Mouse (Mus musculus) liver, embryonic 12.5 days (tissue): Measurements from ENCODE around the gene Chd9. TPM values are rescaled to one million over a fixed set of nuclear protein-coding genes. Genes with fewer than 3 reads are reported as not detected.

Experiments
- ATAC-seq: fragments of 200-750 bp; cut with Nextera tagmentation; 2 replicates; pipeline ENCODE4 v1.8.0; 2017; ENCODE audit warnings: moderate number of reproducible peaks, mild to moderate bottlenecking, moderate library complexity
- H3K27ac ChIP-seq: fragments of 300-500 bp; sonication (generic); 2 replicates; pipeline ENCODE4 v1.5.1; 2016; ENCODE audit warnings: mild to moderate bottlenecking
- H3K27me3 ChIP-seq: fragments of 300-500 bp; sonication (generic); replicated peaks from 2 replicates; pipeline ENCODE4 v1.6.1; 2016; ENCODE audit warnings: mild to moderate bottlenecking, moderate library complexity
- H3K36me3 ChIP-seq: fragments of 300-500 bp; sonication (generic); 2 replicates; pipeline ENCODE4 v1.6.1; 2016; ENCODE audit warnings: mild to moderate bottlenecking, moderate library complexity
- H3K4me1 ChIP-seq: fragments of 300-500 bp; sonication (generic); 2 replicates; pipeline ENCODE4 v1.6.1; 2016
- H3K4me2 ChIP-seq: fragments of 300-500 bp; sonication (generic); 2 replicates; pipeline ENCODE4 v1.6.1; 2016; ENCODE audit warnings: mild to moderate bottlenecking, moderate library complexity
- H3K4me3 ChIP-seq: fragments of 300-500 bp; sonication (generic); 2 replicates; pipeline ENCODE4 v1.5.1; 2016; ENCODE audit warnings: mild to moderate bottlenecking, moderate library complexity
- H3K9ac ChIP-seq: fragments of 300-500 bp; sonication (generic); 2 replicates; pipeline ENCODE4 v1.6.1; 2016; ENCODE audit warnings: mild to moderate bottlenecking, moderate library complexity
- H3K9me3 ChIP-seq: fragments of 300-500 bp; sonication (generic); replicated peaks from 2 replicates; pipeline ENCODE4 v1.6.1; 2016; ENCODE audit warnings: mild to moderate bottlenecking, moderate library complexity
- WGBS: fragments of 180-500 bp; shearing (Covaris S2); methylation state at CpG from one replicate; pipeline ENCODE4 v1.1.7; 2016; ENCODE audit not compliant: insufficient replicate concordance; 5-methylcytosine and 5-hydroxymethylcytosine counted together
- polyA plus RNA-seq: library from polyadenylated mRNA; unstranded; fragments of >200 nt; fragmentation: Nextera tagmentation; extraction: Ambion mirVana; gene quantifications from 2 replicates; pipeline ENCODE4 v1.2.1, GENCODE M21; 2016

Chd9 gene
- polyA plus RNA-seq, 1 experiment from 2014 or later: 15.2 TPM

DNA sequence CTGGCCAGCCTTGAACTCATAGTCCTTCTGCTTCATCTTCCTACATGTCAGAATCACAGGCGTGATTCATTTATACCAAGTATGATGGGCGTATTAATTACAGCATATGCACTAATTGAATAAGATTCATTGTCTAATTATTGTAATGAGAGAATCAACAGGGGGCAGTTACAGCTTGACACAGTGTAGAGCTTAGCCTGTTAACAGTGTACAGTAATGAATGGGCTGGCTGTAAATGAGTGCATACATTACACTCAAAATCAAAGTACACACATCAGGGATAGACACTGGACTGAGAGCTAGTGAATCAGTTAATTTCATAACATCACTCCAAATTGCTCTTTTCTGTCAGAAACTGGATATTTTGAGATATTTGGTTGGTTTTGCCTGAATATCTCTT, 135.9 kb downstream of the Chd9 start:
- Histone ChIP-seq H3K9ac (no peak overlapping the region), H3K36me3 (peaks cover 14% of the 10 kb centered on the region), H3K4me3 (no peak overlapping the region), H3K4me1 (0 out of 2 replicates have a peak, but pooled peaks cover 6% of the 10 kb centered on the region), H3K9me3 (no peaks in the 10 kb centered on the region), H3K4me2 (no peak overlapping the region), H3K27ac (no peak overlapping the region), H3K27me3 (no peaks in the 10 kb centered on the region)
- ATAC-seq: no peak
- WGBS: 84% methylated on average over 2 of the region's 2 CpGs

DNA sequence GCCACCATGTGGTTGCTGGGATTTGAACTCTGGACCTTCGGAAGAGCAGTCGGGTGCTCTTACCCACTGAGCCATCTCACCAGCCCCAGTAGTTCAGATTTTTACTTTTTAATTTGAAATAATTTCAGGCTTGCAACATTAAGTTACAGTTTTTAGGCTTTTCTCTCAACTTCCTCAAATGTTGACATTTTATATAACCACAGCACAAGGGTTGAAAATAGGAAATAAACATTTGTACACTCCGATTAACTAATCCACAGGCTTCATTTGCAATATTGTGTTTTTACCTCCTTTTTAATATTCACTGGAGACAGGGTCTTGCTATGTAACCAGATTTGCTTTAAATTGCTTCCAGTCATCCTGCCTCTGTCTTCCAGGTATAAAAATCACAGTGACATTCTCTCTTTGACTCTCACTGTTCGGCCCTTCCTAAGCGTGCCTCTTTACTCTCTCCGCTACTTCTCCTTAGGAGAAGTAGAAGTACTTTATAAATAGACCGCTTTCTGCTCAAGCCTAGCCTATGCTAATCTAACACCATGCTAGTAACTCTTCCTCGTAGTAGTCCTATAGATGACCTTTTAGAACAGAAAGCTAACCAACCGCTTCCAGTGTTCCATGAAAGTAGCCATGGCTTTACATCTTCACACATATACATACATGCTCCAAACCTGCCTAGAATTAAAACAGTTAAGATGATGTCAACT, 137.5 kb downstream of the Chd9 start:
- Histone ChIP-seq H3K36me3 (peaks cover 9% of the 10 kb centered on the region), H3K27ac (no peak overlapping the region), H3K4me3 (no peak overlapping the region), H3K9me3 (no peaks in the 10 kb centered on the region), H3K4me2 (no peak overlapping the region), H3K27me3 (no peaks in the 10 kb centered on the region), H3K9ac (no peak overlapping the region), H3K4me1 (0 out of 2 replicates have a peak, but pooled peaks cover 6% of the 10 kb centered on the region)
- no peak for ATAC-seq
- 80% methylated on average over 9 of the region's 9 CpGs for WGBS

DNA sequence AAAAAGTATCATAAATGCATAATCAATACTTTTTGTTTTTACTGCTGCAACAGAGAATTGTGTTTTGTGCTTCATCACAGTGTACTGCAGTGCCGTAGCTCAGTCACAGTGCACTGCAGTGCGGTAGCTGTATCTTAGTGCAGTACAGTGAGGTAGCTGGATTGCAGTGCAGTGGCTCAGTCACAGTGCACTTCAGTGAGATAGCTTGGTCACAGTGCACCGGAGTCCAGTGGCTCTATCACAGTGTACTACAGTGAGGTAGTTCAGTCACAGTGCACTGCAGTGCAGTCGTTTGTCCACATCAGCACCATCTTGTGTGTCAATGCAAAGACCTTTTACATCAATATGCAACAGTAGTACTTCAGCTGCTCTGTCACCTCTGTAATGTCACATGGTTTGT, 140.2 kb downstream of the Chd9 start:
- Histone ChIP-seq H3K4me1 (0 out of 2 replicates have a peak, but pooled peaks cover 3% of the 10 kb centered on the region), H3K27ac (no peak overlapping the region), H3K9me3 (no peaks in the 10 kb centered on the region), H3K4me2 (no peak overlapping the region), H3K9ac (no peak overlapping the region), H3K27me3 (no peaks in the 10 kb centered on the region), H3K4me3 (no peak overlapping the region), H3K36me3 (peaks cover 13% of the 10 kb centered on the region)
- ATAC-seq: 0 out of 2 replicates have a peak, but pooled peaks have one; percentile 35
- 79% methylated on average over 4 of the region's 4 CpGs for WGBS

DNA sequence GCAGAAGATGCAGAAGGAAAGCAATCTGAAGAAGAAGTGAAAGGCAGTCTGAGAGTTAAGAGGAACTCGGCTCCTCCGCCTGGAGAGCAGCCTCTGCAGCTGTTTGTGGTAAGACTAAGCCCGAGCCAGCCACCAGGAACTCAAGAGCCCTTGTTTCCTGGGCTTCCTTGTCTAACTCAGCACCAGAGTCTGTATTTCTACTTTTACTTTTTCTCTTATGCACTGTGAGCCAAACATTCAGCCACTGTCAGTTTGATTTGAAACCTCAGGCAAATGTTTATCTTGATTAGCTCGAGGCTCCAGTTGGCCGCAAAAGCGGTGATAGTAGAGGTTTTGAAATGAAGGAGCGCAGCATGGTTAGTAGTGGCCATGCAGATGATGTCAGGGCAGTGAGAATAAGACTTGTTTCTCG, 148.8 kb downstream of the Chd9 start:
- no peaks in the 10 kb centered on the region for H3K9me3 ChIP-seq
- no peaks in the 10 kb centered on the region for H3K27me3 ChIP-seq
- H3K4me1 ChIP-seq: peaks cover 7% of the 10 kb centered on the region
- no peak overlapping the region for H3K27ac ChIP-seq
- no peak for ATAC-seq
- H3K4me3 ChIP-seq: no peak overlapping the region
- no peak overlapping the region for H3K9ac ChIP-seq
- H3K36me3 ChIP-seq: peaks cover 37% of the 10 kb centered on the region
- H3K4me2 ChIP-seq: no peak overlapping the region
- 38% methylated on average over 8 of the region's 8 CpGs for WGBS

DNA sequence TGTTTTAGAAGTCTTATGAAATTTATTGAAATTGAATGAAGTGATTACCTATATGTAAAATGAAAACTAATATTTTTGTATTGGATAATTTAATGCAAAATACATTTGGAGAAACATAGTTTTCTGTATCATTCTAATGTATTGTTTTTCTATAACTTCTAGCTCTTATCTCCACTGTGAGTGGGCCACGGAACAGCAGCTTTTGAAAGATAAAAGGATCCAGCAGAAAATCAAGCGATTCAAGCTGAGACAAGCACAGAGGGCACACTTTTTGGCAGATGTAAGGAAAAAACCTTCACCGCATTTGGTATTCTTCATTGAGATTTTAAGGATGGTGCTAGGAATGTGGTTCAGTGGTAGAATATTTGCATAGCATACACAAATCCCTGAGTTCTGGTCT, 150.6 kb downstream of the Chd9 start:
- Histone ChIP-seq H3K36me3 (peaks cover 47% of the 10 kb centered on the region), H3K9ac (no peak overlapping the region), H3K4me3 (no peak overlapping the region), H3K27me3 (no peaks in the 10 kb centered on the region), H3K9me3 (no peaks in the 10 kb centered on the region), H3K4me1 (peaks cover 7% of the 10 kb centered on the region), H3K4me2 (no peak overlapping the region), H3K27ac (no peak overlapping the region)
- WGBS: 39% methylated on average over 3 of the region's 3 CpGs
- no peak for ATAC-seq

DNA sequence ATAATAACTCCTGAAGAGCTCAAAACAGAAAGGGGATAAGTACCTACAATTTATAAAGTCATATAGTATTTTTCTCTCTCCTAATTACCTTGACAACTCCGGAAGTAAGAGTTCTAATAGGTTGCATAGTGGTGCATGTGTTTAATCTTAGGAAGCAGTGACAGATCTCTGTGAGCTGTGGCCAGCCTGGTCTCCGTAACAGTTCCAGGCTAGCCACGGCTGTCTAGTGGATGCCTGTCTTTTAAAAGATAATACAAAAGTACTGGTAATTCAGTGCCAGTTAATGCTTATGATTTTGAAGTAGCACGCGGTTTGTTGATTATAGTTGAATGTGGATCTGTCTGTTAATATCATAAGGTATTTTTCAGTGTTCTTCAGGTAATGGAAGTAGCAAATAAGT, 151.1 kb downstream of the Chd9 start:
- WGBS: 72% methylated on average over 5 of the region's 5 CpGs
- Histone ChIP-seq H3K4me1 (peaks cover 7% of the 10 kb centered on the region), H3K27ac (no peak overlapping the region), H3K27me3 (no peaks in the 10 kb centered on the region), H3K4me3 (no peak overlapping the region), H3K4me2 (no peak overlapping the region), H3K36me3 (peaks cover 49% of the 10 kb centered on the region), H3K9me3 (no peaks in the 10 kb centered on the region), H3K9ac (no peak overlapping the region)
- ATAC-seq: 0 out of 2 replicates have a peak, but pooled peaks have one; percentile 44

DNA sequence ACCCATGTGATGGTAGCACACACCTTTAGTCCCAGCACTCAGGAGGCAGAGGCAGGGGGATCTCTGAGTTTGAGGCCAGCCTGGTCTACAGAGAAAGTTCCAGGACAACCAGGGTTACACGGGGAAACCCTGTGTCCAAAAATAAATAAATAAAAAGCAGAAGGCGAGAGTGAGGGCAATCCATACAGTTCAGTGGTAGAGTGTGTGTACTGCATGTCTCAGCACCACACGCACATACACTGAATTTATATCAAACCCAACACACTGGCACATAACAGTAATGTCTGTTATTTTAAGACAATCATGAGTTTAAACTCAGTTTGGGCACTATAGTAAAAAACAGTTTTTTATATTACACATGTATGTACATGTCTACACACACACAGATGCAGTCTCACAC, 153.9 kb downstream of the Chd9 start:
- ATAC-seq: no peak
- WGBS: 82% methylated on average over 3 of the region's 3 CpGs

DNA sequence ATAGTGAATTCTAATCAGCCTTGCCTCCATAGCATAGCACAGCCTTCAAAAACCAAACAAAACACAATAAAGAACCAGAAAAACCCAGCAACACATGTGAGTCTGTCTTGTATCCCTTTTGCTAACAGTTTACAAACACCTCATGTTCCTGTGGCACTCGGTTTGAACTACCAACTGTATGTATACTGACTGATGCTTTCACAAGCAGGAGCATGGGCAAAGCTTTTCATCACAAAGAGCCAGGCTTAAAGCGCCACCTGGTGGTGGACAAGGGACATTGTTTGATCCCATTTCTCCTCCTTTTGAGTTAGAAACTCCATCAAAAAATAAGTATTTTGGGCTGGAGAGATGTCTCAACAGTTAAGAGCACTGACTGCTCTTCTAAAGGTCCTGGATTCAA, 191.6 kb downstream of the Chd9 start:
- H3K36me3 ChIP-seq: peaks cover 81% of the 10 kb centered on the region
- ATAC-seq: no peak

More for the DNA sequence above, 153.9 kb downstream of the Chd9 start:
- Histone ChIP-seq H3K36me3 (peaks cover 52% of the 10 kb centered on the region), H3K9ac (no peak overlapping the region), H3K9me3 (no peaks in the 10 kb centered on the region), H3K4me3 (no peak overlapping the region), H3K4me2 (no peak overlapping the region), H3K4me1 (peaks cover 4% of the 10 kb centered on the region), H3K27me3 (no peaks in the 10 kb centered on the region), H3K27ac (no peak overlapping the region)

DNA sequence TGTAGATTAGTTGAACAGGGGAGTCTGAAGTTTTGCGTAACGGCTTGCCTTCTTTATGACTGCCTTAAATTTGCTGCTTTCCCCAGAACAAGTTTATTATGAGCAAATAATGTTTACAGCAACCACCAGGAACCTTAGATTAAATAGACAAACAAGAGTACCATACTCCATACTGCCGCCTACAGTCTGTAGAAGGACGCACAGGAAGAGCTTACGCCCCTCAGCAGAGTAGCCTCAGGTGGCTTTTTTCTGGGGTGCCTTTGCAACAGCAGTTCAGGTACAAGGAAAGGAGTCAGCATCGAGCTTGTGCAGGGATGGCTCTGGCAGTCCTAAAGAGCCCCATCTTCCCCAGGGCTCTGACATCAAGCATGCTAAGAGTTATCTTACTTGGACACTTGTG, 206.3 kb downstream of the Chd9 start:
- H3K4me3 ChIP-seq: no peak overlapping the region
- WGBS: 79% methylated on average over 6 of the region's 6 CpGs
- H3K9me3 ChIP-seq: no peaks in the 10 kb centered on the region
- H3K9ac ChIP-seq: no peak overlapping the region
- H3K27me3 ChIP-seq: no peaks in the 10 kb centered on the region
- no peaks in the 10 kb centered on the region for H3K4me1 ChIP-seq
- no peak overlapping the region for H3K4me2 ChIP-seq
- no peak overlapping the region for H3K27ac ChIP-seq
- peaks cover 82% of the 10 kb centered on the region for H3K36me3 ChIP-seq
- no peak for ATAC-seq

More for the DNA sequence above, 191.6 kb downstream of the Chd9 start:
- Histone ChIP-seq H3K27ac (no peak overlapping the region), H3K9ac (no peak overlapping the region), H3K4me3 (no peak overlapping the region), H3K27me3 (no peaks in the 10 kb centered on the region), H3K4me1 (no peaks in the 10 kb centered on the region), H3K4me2 (no peak overlapping the region), H3K9me3 (no peaks in the 10 kb centered on the region)
- WGBS: 19% methylated on average over 2 of the region's 2 CpGs

DNA sequence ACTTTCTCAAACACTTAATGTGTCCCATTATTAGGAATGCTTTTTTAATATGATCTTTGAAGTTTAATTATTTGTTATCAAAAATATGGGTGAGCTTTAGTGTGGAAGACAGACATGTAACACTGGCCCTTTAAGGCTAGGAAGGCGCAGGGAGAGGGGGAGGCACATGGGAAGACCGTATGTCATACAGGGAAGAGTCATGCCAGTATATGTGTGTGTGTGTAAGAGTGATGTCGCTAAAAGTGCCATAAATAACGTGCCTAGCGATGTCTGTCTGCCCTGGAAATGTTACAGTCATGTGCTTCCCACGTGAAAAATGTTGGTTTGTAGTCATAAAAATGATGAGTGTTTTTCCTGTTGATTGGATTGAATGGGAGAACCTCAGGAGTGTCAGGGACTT, 208.8 kb downstream of the Chd9 start:
- Histone ChIP-seq H3K36me3 (peaks cover 87% of the 10 kb centered on the region), H3K4me1 (no peaks in the 10 kb centered on the region), H3K4me3 (no peak overlapping the region), H3K4me2 (no peak overlapping the region), H3K9ac (no peak overlapping the region), H3K9me3 (no peaks in the 10 kb centered on the region), H3K27ac (no peak overlapping the region), H3K27me3 (no peaks in the 10 kb centered on the region)
- WGBS: 71% methylated on average over 6 of the region's 6 CpGs
- no peak for ATAC-seq

DNA sequence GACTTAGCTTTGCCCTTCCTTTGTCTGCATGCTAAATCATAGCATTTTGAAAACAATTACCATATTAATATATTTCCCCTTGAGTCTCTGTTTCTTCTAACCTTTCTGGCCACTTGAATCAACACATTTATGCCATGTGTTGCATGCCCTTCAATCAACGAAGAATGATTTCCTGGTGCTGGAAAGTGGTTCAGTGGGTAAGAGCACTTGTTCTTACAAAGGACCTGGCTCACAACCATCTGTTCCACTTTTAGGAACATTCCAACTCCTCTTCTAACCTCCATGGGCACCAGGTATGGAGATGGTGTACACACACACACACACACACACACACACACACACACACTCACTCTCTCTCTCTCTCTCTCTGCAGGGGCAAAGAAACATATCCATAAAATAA, 210.5 kb downstream of the Chd9 start:
- WGBS: 78% methylated on average over 1 of the region's 1 CpGs
- ATAC-seq: no peak
- no peaks in the 10 kb centered on the region for H3K4me1 ChIP-seq
- no peaks in the 10 kb centered on the region for H3K9me3 ChIP-seq
- no peak overlapping the region for H3K4me3 ChIP-seq
- H3K27me3 ChIP-seq: no peaks in the 10 kb centered on the region
- no peak overlapping the region for H3K9ac ChIP-seq
- peaks cover 88% of the 10 kb centered on the region for H3K36me3 ChIP-seq
- H3K4me2 ChIP-seq: no peak overlapping the region
- H3K27ac ChIP-seq: no peak overlapping the region

DNA sequence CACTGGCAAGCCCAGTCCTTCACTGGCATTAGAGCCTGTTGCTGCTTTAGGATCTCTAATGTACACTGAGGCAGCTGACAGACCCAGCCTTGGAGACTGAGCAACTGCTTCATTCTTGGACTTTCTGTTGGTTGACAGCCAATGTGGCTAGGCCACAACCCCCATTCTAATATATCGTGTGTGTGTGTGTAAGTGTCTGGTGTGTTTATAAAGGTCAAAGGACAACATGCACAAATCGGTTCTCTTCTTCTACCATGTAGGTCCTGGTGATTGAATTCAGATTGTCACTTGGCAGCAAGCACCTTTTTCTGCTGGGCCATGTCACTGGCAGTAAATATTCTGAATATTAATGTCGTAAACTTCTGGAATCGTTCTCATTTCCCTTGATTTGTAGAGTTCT, 218.2 kb downstream of the Chd9 start:
- 80% methylated on average over 4 of the region's 4 CpGs for WGBS
- H3K9ac ChIP-seq: no peak overlapping the region
- no peaks in the 10 kb centered on the region for H3K9me3 ChIP-seq
- no peaks in the 10 kb centered on the region for H3K27me3 ChIP-seq
- peaks cover 69% of the 10 kb centered on the region for H3K36me3 ChIP-seq
- no peak for ATAC-seq
- H3K4me3 ChIP-seq: no peak overlapping the region
- H3K27ac ChIP-seq: no peak overlapping the region
- no peaks in the 10 kb centered on the region for H3K4me1 ChIP-seq
- no peak overlapping the region for H3K4me2 ChIP-seq

DNA sequence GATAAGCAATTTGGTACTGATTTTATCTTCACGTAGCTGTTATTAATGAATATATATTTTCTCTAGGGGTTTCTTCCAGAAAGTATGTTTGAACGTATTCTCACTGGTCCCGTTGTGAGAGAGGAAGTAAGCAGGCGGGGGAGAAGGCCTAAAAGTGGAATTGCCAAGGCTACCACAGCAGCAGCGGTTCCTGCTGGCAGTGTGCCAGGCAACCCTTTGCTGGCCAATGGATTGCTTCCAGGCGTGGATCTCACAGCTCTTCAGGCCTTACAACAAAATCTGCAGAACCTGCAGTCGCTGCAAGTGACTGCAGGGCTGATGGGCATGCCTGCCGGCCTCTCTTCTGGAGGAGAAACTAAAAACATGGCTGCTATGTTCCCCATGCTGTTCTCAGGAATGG, 222.9 kb downstream of the Chd9 start:
- Histone ChIP-seq H3K9me3 (no peaks in the 10 kb centered on the region), H3K27me3 (no peaks in the 10 kb centered on the region)
- 68% methylated on average over 8 of the region's 8 CpGs for WGBS

More for the DNA sequence above, 222.9 kb downstream of the Chd9 start:
- H3K4me2 ChIP-seq: no peak overlapping the region
- H3K9ac ChIP-seq: no peak overlapping the region
- H3K4me3 ChIP-seq: no peak overlapping the region
- no peak for ATAC-seq
- H3K4me1 ChIP-seq: no peaks in the 10 kb centered on the region
- H3K27ac ChIP-seq: no peak overlapping the region
- H3K36me3 ChIP-seq: peaks cover 40% of the 10 kb centered on the region
